Mouse (Mus musculus): ENCODE measurements around the gene Emilin1.

- TF ChIP-seq MEF2A (IDR thresholded peaks at IDR 0.05; ENCODE audit: borderline replicate concordance, low read depth, low read length) (no peak), POLR2A (IDR thresholded peaks at IDR 0.05; ENCODE audit: low read depth, low read length) (no peak), USF2 (conservative IDR thresholded peaks at IDR 0.05; ENCODE audit: low read depth, low read length) (no peak), TCF12 (IDR thresholded peaks at IDR 0.05; ENCODE audit: low read depth, low read length) (no peak), EP300 (IDR thresholded peaks at IDR 0.05; ENCODE audit: low read length) (no peak), MAX (IDR thresholded peaks at IDR 0.05; ENCODE audit: low read length) (no peak), USF1 (IDR thresholded peaks at IDR 0.05; ENCODE audit: low read depth, low read length) (no peak), ZKSCAN1 (IDR thresholded peaks at IDR 0.05; ENCODE audit: borderline replicate concordance, low read depth, low read length) (no peak), SIN3A (IDR thresholded peaks at IDR 0.05; ENCODE audit: low read length) (no peak), ZMIZ1 (IDR thresholded peaks at IDR 0.05; ENCODE audit: low read depth, low read length) (no peak)
Measured at GRCm38 (mm10) chr5:30968416-30968815, 55.2 kb downstream of the Emilin1 start, which contains the start of gene Tcf23.

Measured in CH12.LX (cell line).